8 mouse cellular contexts compared by ENCODE assay signal in the genomic region with DNA sequence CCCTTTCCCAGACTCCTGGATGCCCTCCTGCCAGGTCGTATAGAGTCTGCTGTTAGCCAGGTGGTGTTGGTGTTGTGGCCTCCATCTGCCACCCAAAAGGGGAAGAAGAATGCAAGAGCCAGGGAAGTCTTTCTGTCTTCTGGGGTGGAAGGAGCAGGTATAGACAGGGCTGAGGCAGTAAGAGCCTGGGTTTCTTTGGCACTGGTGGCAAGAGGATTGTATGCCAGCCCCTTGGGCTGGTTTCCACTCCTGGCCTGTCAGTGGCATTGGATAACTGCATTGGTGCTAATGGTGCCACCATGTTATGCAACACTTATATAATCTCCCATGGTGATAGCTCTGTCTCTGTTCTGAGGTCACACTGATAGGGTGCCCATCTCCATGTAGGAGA. TPM values are rescaled to one million over a fixed set of nuclear protein-coding genes. Genes with fewer than 3 reads are reported as not detected.
DNase-seq lines count a peak whose midpoint lies in the region; ATAC-seq and TF ChIP-seq lines count a peak whose summit lies in the region.

No protein-coding gene starts in this region.

- intact Hi-C loops in heart, postnatal 36 days (cut with DNase I), result loop anchor here (2.0 to 5.0 kb wide), 2 partner anchors 130 to 153 kb away; partner anchors contain the start of gene Cr1l

- H3K9ac ChIP-seq in limb, embryonic 13.5 days, result no peak overlapping the region

- H3K4me2 ChIP-seq in limb, embryonic 13.5 days (replicated peaks), result peak overlapping the region; percentile 94

- peak overlapping the region; percentile 89 for H3K4me3 ChIP-seq in testis, adult 2 months (ENCODE audit: control insufficient read depth, low read depth, low read length)
- H3K4me3 ChIP-seq in limb, embryonic 13.5 days, result no peak overlapping the region

- peak overlapping the region; percentile 58; the same call in 1 of the 2 replicates for H3K27ac ChIP-seq in testis, adult 2 months (ENCODE audit: control insufficient read depth, insufficient read depth, low read depth, low read length)
- no peak overlapping the region for H3K27ac ChIP-seq in limb, embryonic 13.5 days

- H3K9me3 ChIP-seq in limb, embryonic 13.5 days, result no peaks in the 10 kb centered on the region

- TF ChIP-seq POLR2A in testis, adult 2 months (IDR thresholded peaks at IDR 0.05; ENCODE audit: control insufficient read depth, low read depth, low read length), result no peak

- no peaks in the 10 kb centered on the region for H3K27me3 ChIP-seq in testis, adult 2 months (ENCODE audit: control insufficient read depth, insufficient read depth, low read length)
- H3K27me3 ChIP-seq in limb, embryonic 13.5 days, result peaks cover 22% of the 10 kb centered on the region

- peak; percentile 34 for ATAC-seq in cerebellum, adult (ENCODE audit: insufficient number of reproducible peaks, low FRiP score, low TSS enrichment)
- ATAC-seq in limb, embryonic 13.5 days (ENCODE audit: low FRiP score, low read depth), result no peak

- H3K4me1 ChIP-seq in testis, adult 2 months (ENCODE audit: control insufficient read depth, insufficient read depth, low read length), result peaks cover 9% of the 10 kb centered on the region
- H3K4me1 ChIP-seq in limb, embryonic 13.5 days, result peaks cover 9% of the 10 kb centered on the region

- DNase-seq in cerebellum, postnatal 4 days (ENCODE audit: low spot score in 2 of 2), result no peak
- no peak for DNase-seq in testis, postnatal 10 days (ENCODE audit: low spot score)
- DNase-seq in heart, postnatal 36 days, result peak; percentile 31 to 53
- peak; percentile 35 for DNase-seq in right cerebral cortex, postnatal 25 days
- no peak for DNase-seq in urinary bladder, adult 18-20 months (ENCODE audit: low spot score in 2 of 2)

- no peak for TF ChIP-seq CTCF in testis, adult 2 months (IDR thresholded peaks at IDR 0.05; ENCODE audit: control insufficient read depth, insufficient read depth, insufficient replicate concordance, low read depth, low read length)

- no peaks in the 10 kb centered on the region for H3K36me3 ChIP-seq in testis, adult 2 months (ENCODE audit: control insufficient read depth, insufficient read depth, low read length)
- H3K36me3 ChIP-seq in limb, embryonic 13.5 days, result no peaks in the 10 kb centered on the region

- WGBS in limb, embryonic 13.5 days, result 12% methylated on average over 1 of the region's 1 CpGs

RNA-seq across cellular contexts. Expression of gene Cd34, which starts 38.7 kb away (rescaled TPM):
- 7.7 and 7.9 TPM in 2 replicates for polyA plus RNA-seq in testis, adult 2 months (2012; rRNA removed)
- 100 to 1,000 TPM; 102 to 112 TPM for total RNA-seq in heart, postnatal 36 days (2021)
- polyA plus RNA-seq in limb, embryonic 13.5 days (2015; fragmentation: Nextera tagmentation; extraction: Ambion mirVana), result 56.5 and 59.7 TPM in 2 replicates

Comparison
In these comparisons a context has a peak if more than half of its experiments do, and no peak if none do; other contexts are left out.
1. DNase-seq: peak in heart, postnatal 36 days (2 of 2) and right cerebral cortex, postnatal 25 days (single experiment); none in cerebellum, postnatal 4 days (0 of 2), testis, postnatal 10 days (single experiment) and urinary bladder, adult 18-20 months (0 of 2).